Mouse (Mus musculus): Measurements from ENCODE around the gene Lactb. TPM values are rescaled to one million over a fixed set of nuclear protein-coding genes. Genes with fewer than 3 reads are reported as not detected.

Gene Lactb
- polyA plus RNA-seq (2015; fragmentation: Nextera tagmentation; extraction: Ambion mirVana): 7.2 and 8.2 TPM in 2 replicates

GRCm38 (mm10) chr9:66975239-66975645 lies at the start of gene Lactb:
Gene Lactb, minus strand, starts transcription at chr9:66975484.
- peak; percentile 98 for ATAC-seq
- peak within 1 kb of the TSS; percentile 94 for H3K4me3 ChIP-seq (replicated peaks)
- H3K4me2 ChIP-seq (replicated peaks): peak within 1 kb of the TSS; percentile 82
- no peaks in the 10 kb centered on the region for H3K4me1 ChIP-seq (replicated peaks)
- no peaks in the 10 kb centered on the region for H3K36me3 ChIP-seq
- no peaks in the 10 kb centered on the region for H3K9me3 ChIP-seq
- peak within 1 kb of the TSS; percentile 90 for H3K27ac ChIP-seq
- no peaks in the 10 kb centered on the region for H3K27me3 ChIP-seq (replicated peaks)
- 1% methylated on average over 32 of the region's 32 CpGs for WGBS
- peak within 1 kb of the TSS; percentile 74 for H3K9ac ChIP-seq

- H3K4me2 ChIP-seq (replicated peaks): no peak overlapping the region
- peaks cover 8% of the 10 kb centered on the region; the same call in 1 of the 2 replicates for H3K4me1 ChIP-seq (replicated peaks)
- no peak overlapping the region for H3K9ac ChIP-seq
- H3K4me3 ChIP-seq (replicated peaks): no peak overlapping the region
- H3K9me3 ChIP-seq: no peaks in the 10 kb centered on the region
- ATAC-seq: no peak
- WGBS: 91% methylated on average over 9 of the region's 9 CpGs
- H3K27ac ChIP-seq: no peak overlapping the region
- H3K27me3 ChIP-seq (replicated peaks): no peaks in the 10 kb centered on the region
- H3K36me3 ChIP-seq: peaks cover 43% of the 10 kb centered on the region
Measured at GRCm38 (mm10) chr9:67023371-67023770, 48.1 kb upstream of the Lactb start.

DNA sequence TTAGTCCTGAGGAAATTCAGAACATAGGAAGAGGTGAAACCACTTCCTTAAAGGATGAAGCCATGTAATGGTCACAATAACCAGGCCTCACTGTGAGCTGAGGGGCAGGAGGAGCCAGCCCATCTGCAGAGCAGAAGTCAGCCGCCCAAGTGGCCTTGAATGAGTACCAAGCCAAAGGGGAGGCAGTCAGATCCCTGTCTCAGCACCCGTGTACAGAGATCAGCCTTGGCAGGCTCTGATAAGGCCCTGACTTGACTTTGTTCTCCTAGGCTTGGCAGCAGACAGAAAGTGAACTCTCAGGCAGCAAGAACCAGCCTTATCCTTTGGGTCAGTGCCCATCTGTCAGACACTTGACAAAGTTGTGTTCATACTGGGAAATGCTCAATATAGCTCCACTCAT lies 44.8 kb upstream of the Lactb start:
- 39% methylated on average over 2 of the region's 2 CpGs for WGBS
- ATAC-seq: peak; percentile 50; the same call in 1 of the 2 replicates

GRCm38 (mm10) chr9:67013501-67013900 lies 38.2 kb upstream of the Lactb start:
- H3K9me3 ChIP-seq: no peaks in the 10 kb centered on the region
- H3K4me1 ChIP-seq (replicated peaks): peaks cover 19% of the 10 kb centered on the region
- no peak overlapping the region for H3K9ac ChIP-seq
- H3K27me3 ChIP-seq (replicated peaks): no peaks in the 10 kb centered on the region
- 28% methylated on average over 2 of the region's 2 CpGs for WGBS
- no peak overlapping the region for H3K27ac ChIP-seq
- H3K4me2 ChIP-seq (replicated peaks): no peak overlapping the region
- H3K4me3 ChIP-seq (replicated peaks): no peak overlapping the region
- no peak for ATAC-seq
- no peaks in the 10 kb centered on the region for H3K36me3 ChIP-seq

More for the DNA sequence above, 44.8 kb upstream of the Lactb start:
- no peak overlapping the region for H3K9ac ChIP-seq
- peaks cover 5% of the 10 kb centered on the region; the same call in 1 of the 2 replicates for H3K4me1 ChIP-seq (replicated peaks)
- H3K4me2 ChIP-seq (replicated peaks): no peak overlapping the region
- H3K36me3 ChIP-seq: peaks cover 33% of the 10 kb centered on the region
- H3K9me3 ChIP-seq: no peaks in the 10 kb centered on the region
- H3K27me3 ChIP-seq (replicated peaks): no peaks in the 10 kb centered on the region
- no peak overlapping the region for H3K27ac ChIP-seq
- H3K4me3 ChIP-seq (replicated peaks): no peak overlapping the region

GRCm38 (mm10) chr9:67012470-67012869 lies 37.2 kb upstream of the Lactb start:
- H3K9me3 ChIP-seq: no peaks in the 10 kb centered on the region
- H3K36me3 ChIP-seq: no peaks in the 10 kb centered on the region
- H3K4me3 ChIP-seq (replicated peaks): no peak overlapping the region
- peak; percentile 61; the same call in 1 of the 2 replicates for ATAC-seq
- no peaks in the 10 kb centered on the region for H3K27me3 ChIP-seq (replicated peaks)
- WGBS: 24% methylated on average over 3 of the region's 3 CpGs
- H3K27ac ChIP-seq: no peak overlapping the region
- no peak overlapping the region for H3K9ac ChIP-seq
- H3K4me1 ChIP-seq (replicated peaks): peaks cover 20% of the 10 kb centered on the region
- no peak overlapping the region for H3K4me2 ChIP-seq (replicated peaks)

GRCm38 (mm10) chr9:67011483-67011882 lies 36.2 kb upstream of the Lactb start:
- no peaks in the 10 kb centered on the region for H3K36me3 ChIP-seq
- H3K27ac ChIP-seq: no peak overlapping the region
- no peak overlapping the region for H3K4me3 ChIP-seq (replicated peaks)
- no peaks in the 10 kb centered on the region for H3K27me3 ChIP-seq (replicated peaks)
- peaks cover 21% of the 10 kb centered on the region for H3K4me1 ChIP-seq (replicated peaks)
- H3K9ac ChIP-seq: no peak overlapping the region
- no peak overlapping the region for H3K4me2 ChIP-seq (replicated peaks)
- 51% methylated on average over 9 of the region's 9 CpGs for WGBS
- H3K9me3 ChIP-seq: no peaks in the 10 kb centered on the region
- ATAC-seq: no peak; the same call in 1 of the 2 replicates

GRCm38 (mm10) chr9:67008781-67009180 lies 33.5 kb upstream of the Lactb start:
- no peak overlapping the region for H3K9ac ChIP-seq
- ATAC-seq: no peak
- H3K27me3 ChIP-seq (replicated peaks): no peaks in the 10 kb centered on the region
- no peaks in the 10 kb centered on the region for H3K9me3 ChIP-seq
- peaks cover 27% of the 10 kb centered on the region for H3K4me1 ChIP-seq (replicated peaks)
- H3K4me2 ChIP-seq (replicated peaks): no peak overlapping the region
- no peak overlapping the region for H3K27ac ChIP-seq
- no peaks in the 10 kb centered on the region for H3K36me3 ChIP-seq
- H3K4me3 ChIP-seq (replicated peaks): no peak overlapping the region
- WGBS: 32% methylated on average over 11 of the region's 11 CpGs

DNA sequence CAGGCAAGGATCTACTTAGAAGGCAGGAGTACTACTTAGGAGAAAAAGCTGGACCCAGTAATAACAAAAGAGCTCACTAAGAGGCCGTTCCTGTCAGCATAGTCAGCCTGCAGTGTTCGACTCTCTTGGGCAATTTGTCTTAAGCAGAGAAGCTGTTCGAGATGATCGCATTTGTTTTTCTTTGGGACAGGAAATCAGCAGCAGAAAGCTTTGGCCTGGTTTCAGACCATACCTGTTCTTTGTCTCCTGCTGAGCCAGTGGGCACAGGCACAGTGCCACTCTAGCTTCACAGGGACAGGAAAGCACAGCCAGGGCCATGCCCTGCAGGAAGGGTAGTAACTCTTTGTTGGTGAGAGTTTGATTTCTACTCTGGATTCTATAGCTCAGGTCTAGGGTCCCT lies 31.1 kb upstream of the Lactb start:
- H3K36me3 ChIP-seq: no peaks in the 10 kb centered on the region
- no peaks in the 10 kb centered on the region for H3K27me3 ChIP-seq (replicated peaks)
- H3K4me1 ChIP-seq (replicated peaks): peaks cover 16% of the 10 kb centered on the region
- no peaks in the 10 kb centered on the region for H3K9me3 ChIP-seq
- no peak overlapping the region for H3K4me3 ChIP-seq (replicated peaks)
- ATAC-seq: no peak
- WGBS: 58% methylated on average over 4 of the region's 4 CpGs
- H3K9ac ChIP-seq: no peak overlapping the region
- no peak overlapping the region for H3K4me2 ChIP-seq (replicated peaks)
- H3K27ac ChIP-seq: no peak overlapping the region

DNA sequence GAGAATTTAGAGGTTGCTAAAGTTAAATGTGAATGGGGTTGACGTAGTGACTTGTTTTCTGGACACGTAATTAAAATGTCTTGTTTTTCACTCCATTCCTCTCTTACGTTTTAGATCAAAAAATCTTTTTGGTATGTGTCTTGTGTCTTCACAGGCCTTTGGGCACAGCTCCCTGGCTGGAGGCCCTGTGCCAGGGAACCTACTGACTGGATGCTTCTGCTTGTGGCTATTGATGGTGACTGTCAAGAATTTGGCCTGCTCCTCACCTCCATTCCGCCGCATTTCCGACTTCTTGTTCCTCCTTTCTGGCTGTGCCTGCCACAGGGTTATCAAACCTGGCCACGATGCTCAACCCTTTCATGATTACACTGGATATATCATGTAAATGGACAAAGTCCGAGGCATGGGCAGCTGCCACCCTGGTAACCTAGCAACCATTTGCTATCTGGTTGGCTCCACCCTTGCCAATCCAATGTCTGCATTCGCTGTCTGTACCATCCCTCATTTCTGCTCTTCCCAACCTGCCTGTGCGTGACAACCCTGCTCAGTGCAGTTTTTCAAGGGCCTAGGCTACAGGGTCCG lies 30.0 kb upstream of the Lactb start:
- Histone ChIP-seq H3K9me3 (no peaks in the 10 kb centered on the region), H3K4me2 (replicated peaks) (no peak overlapping the region), H3K36me3 (no peaks in the 10 kb centered on the region), H3K9ac (no peak overlapping the region), H3K27ac (no peak overlapping the region), H3K4me1 (replicated peaks) (peaks cover 12% of the 10 kb centered on the region; the same call in 1 of the 2 replicates), H3K4me3 (replicated peaks) (no peak overlapping the region), H3K27me3 (replicated peaks) (no peaks in the 10 kb centered on the region)
- WGBS: 60% methylated on average over 11 of the region's 11 CpGs
- ATAC-seq: peak; percentile 58

- no peak for ATAC-seq
- Histone ChIP-seq H3K4me3 (replicated peaks) (no peak overlapping the region), H3K36me3 (no peaks in the 10 kb centered on the region), H3K27ac (no peak overlapping the region), H3K9ac (no peak overlapping the region), H3K4me2 (replicated peaks) (no peak overlapping the region), H3K4me1 (replicated peaks) (peaks cover 10% of the 10 kb centered on the region; the same call in 1 of the 2 replicates), H3K27me3 (replicated peaks) (no peaks in the 10 kb centered on the region), H3K9me3 (no peaks in the 10 kb centered on the region)
- 53% methylated on average over 4 of the region's 4 CpGs for WGBS
Measured at GRCm38 (mm10) chr9:67003656-67004055, 28.4 kb upstream of the Lactb start.

GRCm38 (mm10) chr9:67003156-67003555 lies 27.9 kb upstream of the Lactb start:
- Histone ChIP-seq H3K27me3 (replicated peaks) (no peaks in the 10 kb centered on the region), H3K4me3 (replicated peaks) (no peak overlapping the region), H3K9me3 (no peaks in the 10 kb centered on the region), H3K27ac (no peak overlapping the region), H3K9ac (no peak overlapping the region), H3K36me3 (no peaks in the 10 kb centered on the region), H3K4me1 (replicated peaks) (0 out of 2 replicates have a peak, but pooled peaks cover 7% of the 10 kb centered on the region), H3K4me2 (replicated peaks) (no peak overlapping the region)
- WGBS: 34% methylated on average over 4 of the region's 4 CpGs
- ATAC-seq: no peak

GRCm38 (mm10) chr9:67001506-67001905 lies 26.2 kb upstream of the Lactb start:
- WGBS: 78% methylated on average over 4 of the region's 4 CpGs
- Histone ChIP-seq H3K27me3 (replicated peaks) (no peaks in the 10 kb centered on the region), H3K4me2 (replicated peaks) (no peak overlapping the region), H3K9ac (no peak overlapping the region), H3K27ac (no peak overlapping the region), H3K4me1 (replicated peaks) (0 out of 2 replicates have a peak, but pooled peaks cover 6% of the 10 kb centered on the region), H3K9me3 (no peaks in the 10 kb centered on the region), H3K36me3 (no peaks in the 10 kb centered on the region), H3K4me3 (replicated peaks) (no peak overlapping the region)
- peak; percentile 26; the same call in 1 of the 2 replicates for ATAC-seq

GRCm38 (mm10) chr9:67001050-67001449 lies 25.8 kb upstream of the Lactb start:
- 5% methylated on average over 6 of the region's 6 CpGs for WGBS
- H3K27ac ChIP-seq: no peak overlapping the region
- no peaks in the 10 kb centered on the region for H3K9me3 ChIP-seq
- H3K4me2 ChIP-seq (replicated peaks): no peak overlapping the region
- H3K9ac ChIP-seq: no peak overlapping the region
- no peaks in the 10 kb centered on the region for H3K36me3 ChIP-seq
- no peak overlapping the region for H3K4me3 ChIP-seq (replicated peaks)
- peak; percentile 78 for ATAC-seq
- no peaks in the 10 kb centered on the region for H3K27me3 ChIP-seq (replicated peaks)
- 0 out of 2 replicates have a peak, but pooled peaks cover under 1% of the 10 kb centered on the region for H3K4me1 ChIP-seq (replicated peaks)
